Mouse (Mus musculus) cerebellum, adult 2 months (tissue): ENCODE data around the gene B430306N03Rik.

Experiments
- CTCF ChIP-seq: fragments of 200-500 bp; IDR thresholded peaks from 2 replicates; pipeline ENCODE4 v1.5.1; 2011; ENCODE audit warnings: low read depth, mild to moderate bottlenecking, control low read depth, low read length, moderate library complexity, borderline replicate concordance; ENCODE audit not compliant: insufficient read depth
- POLR2A ChIP-seq: fragments of 200-500 bp; IDR thresholded peaks from 2 replicates; pipeline ENCODE4 v1.6.1; 2011; ENCODE audit warnings: low read length, control low read depth, borderline replicate concordance; ENCODE audit not compliant: insufficient read depth

DNA sequence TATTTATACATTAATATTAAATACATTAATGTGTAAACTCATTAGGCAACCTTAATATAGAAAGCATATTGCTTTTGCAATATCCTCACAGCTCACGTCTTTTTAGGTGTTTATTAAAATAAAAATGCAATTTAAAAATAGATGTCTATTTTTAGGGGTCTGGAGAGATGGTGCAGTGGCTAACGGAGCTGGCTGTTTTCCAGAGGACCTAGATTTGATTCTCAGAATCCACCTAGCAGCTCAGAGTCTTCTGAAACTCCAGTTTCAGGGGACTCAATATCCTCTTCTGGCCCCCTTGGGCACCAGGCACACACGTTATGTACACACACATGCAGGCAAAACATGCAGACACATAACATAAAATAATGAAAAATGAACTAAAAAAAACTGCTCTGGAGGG, 46.4 kb downstream of the B430306N03Rik start:
- no peak for TF ChIP-seq CTCF
- no peak for TF ChIP-seq POLR2A
